Mouse (Mus musculus) ZHBTc4 (cell line): ENCODE results near the gene Caprin2.
"Not testable (repeated sequence)": the region's sequence is repeated elsewhere in the genome, so short reads cannot be mapped to it uniquely, and the experiment has no call there.

Experiments used
- DNase-seq: peaks from one replicate; pipeline ENCODE4 v3.0.0-alpha.2; 2011; ENCODE audit warnings: low read depth, low spot score

Gene Caprin2

GRCm38 (mm10) chr6:148895773-148896506, at the start of gene Caprin2:
Gene Caprin2 (minus strand): TSS chr6:148896237.
- peak; percentile 98 for DNase-seq

GRCm38 (mm10) chr6:148944767-148945508, 48.9 kb upstream of the Caprin2 start:
- peak; percentile 80 for DNase-seq

GRCm38 (mm10) chr6:148944344-148944766, 48.3 kb upstream of the Caprin2 start:
- peak; percentile 49 for DNase-seq

- no peak for DNase-seq
Measured at GRCm38 (mm10) chr6:148943695-148944094, 47.7 kb upstream of the Caprin2 start.

- DNase-seq, result peak; percentile 54
Measured at GRCm38 (mm10) chr6:148942406-148942805, 46.4 kb upstream of the Caprin2 start.

GRCm38 (mm10) chr6:148941880-148942279, 45.8 kb upstream of the Caprin2 start:
- no peak for DNase-seq

- peak; percentile 42 for DNase-seq
Measured at GRCm38 (mm10) chr6:148940383-148940782, 44.3 kb upstream of the Caprin2 start.

GRCm38 (mm10) chr6:148937693-148938092, 41.7 kb upstream of the Caprin2 start:
- no peak for DNase-seq

- peak; percentile 66 for DNase-seq
Measured at GRCm38 (mm10) chr6:148934961-148935590, 39.0 kb upstream of the Caprin2 start.

GRCm38 (mm10) chr6:148931281-148931680, 35.2 kb upstream of the Caprin2 start:
- DNase-seq, result peak; percentile 79

GRCm38 (mm10) chr6:148918841-148919398, 22.9 kb upstream of the Caprin2 start:
- DNase-seq, result peak; percentile 65

GRCm38 (mm10) chr6:148917672-148918071, 21.6 kb upstream of the Caprin2 start:
- DNase-seq, result no peak

GRCm38 (mm10) chr6:148916817-148917216, 20.8 kb upstream of the Caprin2 start:
- peak; percentile 61 for DNase-seq

GRCm38 (mm10) chr6:148913938-148914337, 17.9 kb upstream of the Caprin2 start:
- peak; percentile 81 for DNase-seq

GRCm38 (mm10) chr6:148911906-148912305, 15.9 kb upstream of the Caprin2 start:
- DNase-seq, result not testable (repeated sequence)

- no peak for DNase-seq
Measured at GRCm38 (mm10) chr6:148906958-148907357, 10.9 kb upstream of the Caprin2 start.

- DNase-seq, result no peak
Measured at GRCm38 (mm10) chr6:148902728-148903127, 6.7 kb upstream of the Caprin2 start.

GRCm38 (mm10) chr6:148896507-148896851, 442 bp upstream of the Caprin2 start:
- no peak for DNase-seq

- DNase-seq, result peak; percentile 23
Measured at GRCm38 (mm10) chr6:148894888-148895772, 907 bp downstream of the Caprin2 start.

- DNase-seq, result peak; percentile 40
Measured at GRCm38 (mm10) chr6:148873911-148874310, 22.1 kb downstream of the Caprin2 start.

- no peak for DNase-seq
Measured at GRCm38 (mm10) chr6:148845629-148846028, 50.4 kb downstream of the Caprin2 start.
